Mouse (Mus musculus): ENCODE data around the gene Dlg2. TPM values are rescaled to one million over a fixed set of nuclear protein-coding genes. Genes with fewer than 3 reads are reported as not detected.

The Dlg2 gene
- polyA plus RNA-seq, 1 experiment from 2014 or later = 30.0 TPM

DNA sequence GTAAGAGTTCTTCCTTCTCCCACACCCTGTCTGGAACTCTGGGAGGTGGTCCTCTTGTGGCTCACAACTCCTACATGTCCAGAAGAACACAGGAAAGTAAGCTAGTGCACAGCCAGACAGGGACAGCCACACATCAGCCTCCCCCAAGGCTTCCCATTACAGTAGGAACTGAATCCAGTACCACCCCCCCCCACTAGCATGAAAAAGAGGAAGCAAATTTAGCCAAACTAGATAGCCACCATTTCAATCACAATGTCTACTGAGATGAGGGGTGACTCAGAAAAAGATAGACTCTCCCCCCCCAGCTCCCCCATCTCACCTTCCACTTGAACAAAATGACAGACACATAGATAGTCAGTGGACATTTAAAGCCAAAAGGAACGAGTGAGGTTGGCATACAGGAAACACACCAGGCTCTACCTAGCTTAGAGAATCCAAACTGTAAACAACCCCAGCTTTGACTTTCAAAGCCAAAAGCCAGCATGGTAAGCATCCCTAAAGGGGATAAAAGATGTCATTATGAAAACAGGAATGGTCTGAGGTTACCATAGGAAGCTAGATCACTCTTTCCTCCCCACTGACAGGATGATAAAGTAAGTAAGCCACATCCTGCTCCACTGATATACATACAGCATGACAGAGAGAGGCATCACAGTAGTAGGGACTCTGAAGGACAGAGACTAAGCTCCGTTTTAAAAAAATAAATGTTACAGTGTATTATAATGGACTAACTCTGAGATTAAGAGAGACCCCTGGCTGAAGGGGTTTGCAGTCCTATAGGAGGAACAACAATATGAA lies 1986.8 kb downstream of the Dlg2 start:
- Histone ChIP-seq H3K4me3 (replicated peaks; ENCODE audit: low read length) (no peak overlapping the region), H3K4me2 (replicated peaks) (no peak overlapping the region), H3K9me3 (ENCODE audit: control insufficient read depth, low read length) (no peaks in the 10 kb centered on the region), H3K27me3 (ENCODE audit: control insufficient read depth, insufficient read depth, low read length) (no peaks in the 10 kb centered on the region), H3K4me1 (replicated peaks; ENCODE audit: control insufficient read depth, insufficient read depth, low read length) (no peaks in the 10 kb centered on the region), H3K27ac (no peak overlapping the region), H3K9ac (no peak overlapping the region), H3K36me3 (replicated peaks; ENCODE audit: control insufficient read depth, insufficient read depth) (no peaks in the 10 kb centered on the region)
- WGBS = 75% methylated on average over 2 of the region's 2 CpGs
- no peak for DNase-seq (ENCODE audit: low spot score)
- no peak for ATAC-seq (ENCODE audit: low FRiP score)

DNA sequence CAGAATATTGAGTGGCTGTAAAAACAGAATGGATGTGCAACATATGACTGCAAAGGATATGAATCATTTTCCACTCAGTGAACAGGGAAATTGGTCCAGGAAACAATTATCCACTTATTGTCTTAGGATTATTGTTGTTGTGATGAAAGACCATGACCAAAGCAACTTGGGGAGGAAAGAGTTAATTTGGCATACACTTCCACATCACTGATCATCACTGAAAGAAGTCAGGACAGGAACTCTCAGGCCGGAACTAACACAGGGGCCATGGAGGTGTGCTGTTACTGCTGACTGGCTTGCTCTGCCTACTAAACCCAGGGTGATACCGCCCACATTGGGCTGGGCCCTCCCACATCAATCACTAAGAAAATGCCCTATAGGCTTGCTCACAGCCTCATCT lies 1987.8 kb downstream of the Dlg2 start:
- DNase-seq (ENCODE audit: low spot score) = no peak
- no peaks in the 10 kb centered on the region for H3K36me3 ChIP-seq (replicated peaks; ENCODE audit: control insufficient read depth, insufficient read depth)
- 37% methylated on average over 2 of the region's 2 CpGs for WGBS
- H3K9me3 ChIP-seq (ENCODE audit: control insufficient read depth, low read length) = no peaks in the 10 kb centered on the region
- no peak overlapping the region for H3K9ac ChIP-seq
- no peaks in the 10 kb centered on the region for H3K4me1 ChIP-seq (replicated peaks; ENCODE audit: control insufficient read depth, insufficient read depth, low read length)
- H3K4me3 ChIP-seq (replicated peaks; ENCODE audit: low read length) = no peak overlapping the region
- no peak for ATAC-seq (ENCODE audit: low FRiP score)
- no peak overlapping the region for H3K4me2 ChIP-seq (replicated peaks)
- H3K27me3 ChIP-seq (ENCODE audit: control insufficient read depth, insufficient read depth, low read length) = no peaks in the 10 kb centered on the region
- no peak overlapping the region for H3K27ac ChIP-seq

DNA sequence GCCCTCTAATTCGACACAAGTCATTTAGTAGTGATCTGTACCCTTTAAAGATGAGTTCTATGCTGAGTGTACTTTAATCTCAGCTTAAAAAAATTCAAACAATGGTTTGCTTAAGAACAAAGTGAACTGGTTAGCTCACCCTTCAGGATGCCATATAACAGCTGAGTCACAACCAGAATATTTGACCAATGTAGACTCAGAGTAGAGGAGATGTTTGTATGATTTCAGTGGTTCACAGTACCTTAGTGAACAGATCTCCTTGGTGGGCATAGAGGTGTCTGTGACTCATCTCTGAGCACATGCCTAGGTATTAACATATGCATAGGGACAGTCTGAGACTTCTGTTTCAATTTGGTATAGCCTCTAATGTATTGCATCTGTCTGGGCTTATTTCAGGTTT lies 2002.7 kb downstream of the Dlg2 start:
- Histone ChIP-seq H3K36me3 (replicated peaks; ENCODE audit: control insufficient read depth, insufficient read depth) (no peaks in the 10 kb centered on the region), H3K27ac (no peak overlapping the region), H3K4me3 (replicated peaks; ENCODE audit: low read length) (no peak overlapping the region), H3K4me1 (replicated peaks; ENCODE audit: control insufficient read depth, insufficient read depth, low read length) (no peaks in the 10 kb centered on the region), H3K27me3 (ENCODE audit: control insufficient read depth, insufficient read depth, low read length) (no peaks in the 10 kb centered on the region), H3K9ac (no peak overlapping the region), H3K9me3 (ENCODE audit: control insufficient read depth, low read length) (no peaks in the 10 kb centered on the region), H3K4me2 (replicated peaks) (no peak overlapping the region)
- DNase-seq (ENCODE audit: low spot score) (no peak), ATAC-seq (ENCODE audit: low FRiP score) (no peak)
- WGBS = 83% methylated on average over 1 of the region's 1 CpGs

DNA sequence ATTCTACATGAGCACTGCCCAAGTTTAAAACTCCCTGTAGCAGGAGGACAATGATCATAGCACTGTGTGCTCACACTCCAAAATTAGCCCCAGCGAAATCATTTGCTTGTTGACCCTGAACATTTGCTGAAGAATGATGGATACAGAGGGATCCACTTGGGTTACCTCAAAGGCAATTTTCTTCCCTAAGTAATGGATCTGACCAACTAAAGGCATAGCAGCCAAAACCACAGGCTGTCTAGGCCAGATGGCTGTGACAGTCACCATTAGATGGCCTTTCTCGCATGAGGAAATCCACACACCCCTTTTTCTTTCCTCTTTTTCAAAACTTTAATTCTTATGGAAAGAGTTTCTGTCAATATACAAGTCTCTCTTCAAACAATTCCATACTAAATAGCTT lies 2003.3 kb downstream of the Dlg2 start:
- Histone ChIP-seq H3K9me3 (ENCODE audit: control insufficient read depth, low read length) (no peaks in the 10 kb centered on the region), H3K4me3 (replicated peaks; ENCODE audit: low read length) (no peak overlapping the region), H3K4me2 (replicated peaks) (no peak overlapping the region), H3K27me3 (ENCODE audit: control insufficient read depth, insufficient read depth, low read length) (no peaks in the 10 kb centered on the region), H3K36me3 (replicated peaks; ENCODE audit: control insufficient read depth, insufficient read depth) (no peaks in the 10 kb centered on the region), H3K27ac (no peak overlapping the region), H3K4me1 (replicated peaks; ENCODE audit: control insufficient read depth, insufficient read depth, low read length) (no peaks in the 10 kb centered on the region), H3K9ac (no peak overlapping the region)
- no peak for DNase-seq (ENCODE audit: low spot score)
- WGBS = 91% methylated on average over 2 of the region's 2 CpGs
- no peak for ATAC-seq (ENCODE audit: low FRiP score)

DNA sequence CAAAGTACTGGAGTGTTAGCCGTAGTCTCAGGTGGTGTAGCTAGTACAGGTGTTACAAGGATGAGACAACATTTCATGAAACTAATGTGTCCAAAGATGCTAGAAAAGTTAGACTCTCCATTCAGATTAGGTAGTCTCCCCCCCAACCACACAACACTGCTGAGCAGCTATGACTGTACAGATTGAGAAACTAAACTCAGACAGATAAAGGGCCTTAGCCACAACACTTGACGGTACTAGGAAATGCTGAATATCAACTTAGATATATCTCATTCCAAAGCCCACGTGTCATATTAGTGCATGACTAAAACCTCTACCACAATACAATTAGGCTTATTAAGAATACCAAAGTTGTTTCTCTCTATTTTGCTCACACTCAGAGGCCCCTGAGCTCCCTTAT lies 2006.9 kb downstream of the Dlg2 start:
- Histone ChIP-seq H3K9ac (no peak overlapping the region), H3K27ac (no peak overlapping the region), H3K9me3 (ENCODE audit: control insufficient read depth, low read length) (no peaks in the 10 kb centered on the region), H3K4me1 (replicated peaks; ENCODE audit: control insufficient read depth, insufficient read depth, low read length) (no peaks in the 10 kb centered on the region), H3K4me2 (replicated peaks) (no peak overlapping the region), H3K27me3 (ENCODE audit: control insufficient read depth, insufficient read depth, low read length) (no peaks in the 10 kb centered on the region), H3K4me3 (replicated peaks; ENCODE audit: low read length) (no peak overlapping the region), H3K36me3 (replicated peaks; ENCODE audit: control insufficient read depth, insufficient read depth) (no peaks in the 10 kb centered on the region)
- ATAC-seq (ENCODE audit: low FRiP score) (no peak), DNase-seq (ENCODE audit: low spot score) (no peak)
- WGBS = 93% methylated on average over 3 of the region's 3 CpGs

DNA sequence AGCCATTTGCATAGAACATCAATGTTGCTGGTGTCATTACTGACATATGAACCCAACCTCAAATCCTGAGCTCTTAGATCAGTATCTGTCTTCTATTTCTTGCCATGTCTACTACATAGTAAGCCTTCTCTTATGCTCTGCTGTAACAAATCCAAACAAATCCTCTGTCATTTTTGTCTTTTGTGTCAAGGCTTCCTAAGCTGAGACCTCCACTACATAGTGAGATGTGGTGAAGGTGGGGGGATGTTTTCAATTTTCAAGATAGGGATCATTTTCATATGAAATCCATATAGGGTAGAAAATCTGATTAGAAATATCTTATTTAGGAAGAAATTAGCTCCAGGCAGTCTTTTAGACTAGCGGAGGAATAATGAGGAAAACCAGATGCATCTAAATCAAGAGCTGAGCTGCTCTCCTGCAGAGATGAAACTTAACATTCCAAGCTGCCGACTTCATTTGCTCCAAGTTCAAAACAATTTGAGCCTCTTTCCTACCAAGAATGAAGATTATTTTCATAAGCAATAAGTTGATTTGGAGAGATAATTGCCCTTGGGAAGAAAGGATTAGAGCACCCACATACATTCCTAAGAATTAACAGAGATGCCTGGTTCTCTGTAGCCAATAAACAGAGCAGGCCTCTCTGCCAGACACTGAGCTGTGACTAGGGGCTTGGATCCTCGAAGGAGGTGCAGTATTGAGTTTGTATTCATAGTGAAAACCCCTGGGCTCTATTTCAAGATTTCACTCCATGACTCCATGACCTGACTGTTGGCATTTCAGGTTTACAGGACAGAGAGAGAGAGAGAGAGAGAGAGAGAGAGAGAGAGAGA lies 2009.6 kb downstream of the Dlg2 start:
- no peaks in the 10 kb centered on the region for H3K9me3 ChIP-seq (ENCODE audit: control insufficient read depth, low read length)
- no peak for DNase-seq (ENCODE audit: low spot score)
- H3K4me1 ChIP-seq (replicated peaks; ENCODE audit: control insufficient read depth, insufficient read depth, low read length) = no peaks in the 10 kb centered on the region
- H3K27ac ChIP-seq = no peak overlapping the region
- WGBS = 57% methylated on average over 3 of the region's 3 CpGs
- no peak overlapping the region for H3K9ac ChIP-seq
- H3K4me3 ChIP-seq (replicated peaks; ENCODE audit: low read length) = no peak overlapping the region
- H3K27me3 ChIP-seq (ENCODE audit: control insufficient read depth, insufficient read depth, low read length) = no peaks in the 10 kb centered on the region
- no peaks in the 10 kb centered on the region for H3K36me3 ChIP-seq (replicated peaks; ENCODE audit: control insufficient read depth, insufficient read depth)
- no peak; the same call in 1 of the 2 replicates for ATAC-seq (ENCODE audit: low FRiP score)
- no peak overlapping the region for H3K4me2 ChIP-seq (replicated peaks)

DNA sequence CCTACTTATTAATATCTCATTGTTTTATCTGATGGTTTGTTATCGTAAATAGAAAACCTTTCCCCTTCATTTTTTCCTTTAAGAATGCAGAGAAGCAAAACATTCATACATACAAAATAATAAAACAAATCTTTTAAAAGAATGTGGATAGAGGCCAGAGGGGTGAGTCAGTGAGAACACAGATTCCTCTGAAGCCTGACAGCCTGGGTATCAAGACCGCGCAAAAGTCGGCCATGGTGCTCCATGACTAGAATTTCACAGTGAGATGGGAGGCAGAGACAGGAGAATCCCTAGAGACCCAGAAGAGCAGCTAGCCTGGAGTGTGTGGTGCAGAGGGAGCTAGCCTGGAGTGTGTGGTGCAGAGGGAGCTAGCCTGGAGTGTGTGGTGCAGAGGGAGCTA lies 2010.4 kb downstream of the Dlg2 start:
- no peaks in the 10 kb centered on the region for H3K9me3 ChIP-seq (ENCODE audit: control insufficient read depth, low read length)
- H3K27me3 ChIP-seq (ENCODE audit: control insufficient read depth, insufficient read depth, low read length) = no peaks in the 10 kb centered on the region
- no peak overlapping the region for H3K4me3 ChIP-seq (replicated peaks; ENCODE audit: low read length)
- 92% methylated on average over 4 of the region's 4 CpGs for whole genome bisulfite sequencing
- DNase-seq (ENCODE audit: low spot score) (no peak), ATAC-seq (ENCODE audit: low FRiP score) (no peak)
- H3K36me3 ChIP-seq (replicated peaks; ENCODE audit: control insufficient read depth, insufficient read depth) = no peaks in the 10 kb centered on the region
- no peak overlapping the region for H3K9ac ChIP-seq
- H3K4me2 ChIP-seq (replicated peaks) = no peak overlapping the region
- H3K4me1 ChIP-seq (replicated peaks; ENCODE audit: control insufficient read depth, insufficient read depth, low read length) = no peaks in the 10 kb centered on the region
- no peak overlapping the region for H3K27ac ChIP-seq

DNA sequence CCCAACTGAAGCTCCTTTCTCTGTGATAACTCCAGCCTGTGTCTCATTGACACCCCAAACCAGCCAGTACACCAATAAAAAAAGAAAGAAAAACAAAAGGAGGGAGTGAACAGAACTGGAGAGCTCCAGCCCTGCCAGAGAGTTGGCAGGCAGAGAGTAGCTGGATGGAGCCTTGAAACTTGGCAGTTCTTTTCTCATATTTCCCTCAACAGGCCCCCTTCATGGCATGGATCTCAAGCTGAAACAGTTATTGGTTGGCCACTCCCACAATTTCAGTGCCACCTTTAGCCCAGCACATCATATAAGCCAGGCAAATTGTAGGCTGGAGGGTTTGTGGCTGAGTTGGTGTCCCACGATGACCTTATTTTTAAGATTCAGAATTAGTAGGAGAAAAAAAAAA lies 2015.8 kb downstream of the Dlg2 start:
- Histone ChIP-seq H3K27ac (no peak overlapping the region), H3K36me3 (replicated peaks; ENCODE audit: control insufficient read depth, insufficient read depth) (no peaks in the 10 kb centered on the region), H3K4me1 (replicated peaks; ENCODE audit: control insufficient read depth, insufficient read depth, low read length) (no peaks in the 10 kb centered on the region), H3K27me3 (ENCODE audit: control insufficient read depth, insufficient read depth, low read length) (no peaks in the 10 kb centered on the region), H3K9me3 (ENCODE audit: control insufficient read depth, low read length) (no peaks in the 10 kb centered on the region), H3K4me2 (replicated peaks) (no peak overlapping the region), H3K4me3 (replicated peaks; ENCODE audit: low read length) (no peak overlapping the region), H3K9ac (no peak overlapping the region)
- WGBS = 94% methylated on average over 1 of the region's 1 CpGs
- ATAC-seq (ENCODE audit: low FRiP score) = no peak
- no peak for DNase-seq (ENCODE audit: low spot score)

DNA sequence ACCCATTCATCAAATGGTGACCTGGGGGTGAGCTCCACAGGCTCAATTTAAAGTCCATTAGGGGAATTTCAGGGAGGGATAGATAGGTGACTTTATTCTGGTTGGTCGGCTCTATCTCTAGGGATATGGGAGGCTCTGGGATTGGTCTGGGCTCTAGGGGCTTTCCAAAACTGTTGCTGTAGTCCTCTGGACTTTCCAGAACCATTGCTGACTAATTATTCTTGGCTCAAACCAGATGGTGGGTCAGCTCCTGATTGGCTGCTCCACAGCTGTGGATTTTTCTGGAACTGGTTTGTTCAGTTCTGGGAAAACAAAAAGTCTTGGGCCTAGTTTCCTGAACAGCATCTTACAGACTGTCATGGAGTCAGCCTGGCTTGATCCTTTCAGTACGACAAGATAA lies 2017.0 kb downstream of the Dlg2 start:
- ATAC-seq (ENCODE audit: low FRiP score) (no peak), DNase-seq (ENCODE audit: low spot score) (no peak)
- H3K4me1 ChIP-seq (replicated peaks; ENCODE audit: control insufficient read depth, insufficient read depth, low read length) = no peaks in the 10 kb centered on the region
- no peak overlapping the region for H3K4me2 ChIP-seq (replicated peaks)
- WGBS = 94% methylated on average over 2 of the region's 2 CpGs
- H3K27ac ChIP-seq = no peak overlapping the region
- no peaks in the 10 kb centered on the region for H3K36me3 ChIP-seq (replicated peaks; ENCODE audit: control insufficient read depth, insufficient read depth)
- H3K9me3 ChIP-seq (ENCODE audit: control insufficient read depth, low read length) = no peaks in the 10 kb centered on the region
- no peak overlapping the region for H3K4me3 ChIP-seq (replicated peaks; ENCODE audit: low read length)
- H3K27me3 ChIP-seq (ENCODE audit: control insufficient read depth, insufficient read depth, low read length) = no peaks in the 10 kb centered on the region
- no peak overlapping the region for H3K9ac ChIP-seq

All from hindbrain, embryonic 14.5 days (tissue).